Mouse (Mus musculus): Measurements from ENCODE around the gene Ptges. TPM values are rescaled to one million over a fixed set of nuclear protein-coding genes. Genes with fewer than 3 reads are reported as not detected.
A peak's percentile ranks its signal among the peaks of the same experiment; 100 is the strongest.

The Ptges gene
- polyA plus RNA-seq, 1 experiment = not detected

DNA sequence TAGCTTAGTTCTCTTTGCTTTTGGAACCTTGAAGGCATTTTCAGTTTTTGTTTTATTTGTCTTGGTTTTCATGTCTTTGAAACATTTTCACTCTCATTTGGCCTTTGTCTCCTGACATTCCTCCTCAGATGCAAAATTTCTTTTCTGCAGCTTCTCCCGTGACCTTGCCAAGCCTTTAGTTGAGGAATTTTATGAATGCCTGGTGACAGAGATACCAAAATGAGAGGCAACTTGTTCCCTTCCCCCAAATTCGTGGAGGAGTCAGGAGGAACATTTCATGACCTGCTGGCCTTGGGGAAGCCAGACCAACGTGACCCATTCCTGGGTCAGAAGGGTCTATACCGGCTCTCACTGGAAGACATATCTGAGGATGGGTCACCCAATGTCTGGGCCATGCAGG lies 23.0 kb downstream of the Ptges start:
- Histone ChIP-seq H3K27me3 (ENCODE audit: control insufficient read depth) (peaks cover 26% of the 10 kb centered on the region), H3K36me3 (ENCODE audit: control insufficient read depth) (no peaks in the 10 kb centered on the region), H3K4me1 (ENCODE audit: control insufficient read depth) (no peaks in the 10 kb centered on the region), H3K4me3 (replicated peaks) (no peak overlapping the region), H3K9me3 (ENCODE audit: control insufficient read depth, low read length) (no peaks in the 10 kb centered on the region)
- no peak for TF ChIP-seq GATA1 (IDR thresholded peaks at IDR 0.05; ENCODE audit: low read length)
- no peak for TF ChIP-seq TAL1 (IDR thresholded peaks at IDR 0.05; ENCODE audit: low read length)

DNA sequence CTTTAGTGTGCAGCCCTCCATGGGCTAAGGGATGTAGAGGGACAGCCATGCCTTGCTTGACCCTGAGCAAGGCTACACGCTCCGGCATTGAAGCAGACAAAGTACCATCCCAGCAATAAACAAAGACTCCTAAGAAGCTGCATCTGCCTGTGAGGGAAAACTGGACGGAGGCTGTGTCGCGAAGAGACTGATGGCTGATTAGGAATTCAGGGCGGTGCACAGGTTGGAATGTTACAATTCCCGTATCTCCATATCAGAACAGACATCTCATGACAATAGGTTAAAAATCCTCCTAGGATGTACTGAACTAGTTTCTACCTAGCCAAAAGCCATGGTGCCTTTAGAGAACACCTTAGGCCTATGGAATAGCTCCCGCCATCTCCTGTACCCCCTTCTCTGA lies 23.8 kb downstream of the Ptges start:
- Histone ChIP-seq H3K4me1 (ENCODE audit: control insufficient read depth) (no peaks in the 10 kb centered on the region), H3K27me3 (ENCODE audit: control insufficient read depth) (peaks cover 33% of the 10 kb centered on the region), H3K36me3 (ENCODE audit: control insufficient read depth) (no peaks in the 10 kb centered on the region), H3K9me3 (ENCODE audit: control insufficient read depth, low read length) (no peaks in the 10 kb centered on the region), H3K4me3 (replicated peaks) (no peak overlapping the region)
- TF ChIP-seq GATA1 (IDR thresholded peaks at IDR 0.05; ENCODE audit: low read length) = no peak

DNA sequence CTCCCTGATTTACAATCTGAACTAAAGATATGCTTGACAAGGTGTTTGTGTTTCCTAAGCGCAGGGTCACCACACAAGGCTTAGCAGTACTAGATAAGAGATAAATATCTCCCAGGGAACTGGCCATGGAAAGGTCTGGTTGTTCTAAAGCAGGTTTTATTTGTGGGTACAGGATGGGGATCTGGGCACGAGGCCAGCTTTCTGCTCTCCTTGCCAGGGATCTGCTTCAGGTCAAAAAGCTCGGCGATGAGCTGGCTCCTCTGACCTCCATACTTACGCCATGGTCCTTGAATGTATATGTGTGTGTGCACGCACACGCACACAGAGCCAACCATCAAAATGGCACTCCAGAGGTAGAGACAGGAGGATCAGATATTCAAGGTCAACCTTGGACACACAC lies 24.7 kb downstream of the Ptges start:
- no peaks in the 10 kb centered on the region for H3K4me1 ChIP-seq (ENCODE audit: control insufficient read depth)
- peaks cover 36% of the 10 kb centered on the region for H3K27me3 ChIP-seq (ENCODE audit: control insufficient read depth)
- no peaks in the 10 kb centered on the region for H3K9me3 ChIP-seq (ENCODE audit: control insufficient read depth, low read length)
- no peaks in the 10 kb centered on the region for H3K36me3 ChIP-seq (ENCODE audit: control insufficient read depth)
- H3K4me3 ChIP-seq (replicated peaks) = no peak overlapping the region
- TF ChIP-seq GATA1 (IDR thresholded peaks at IDR 0.05; ENCODE audit: low read length) (no peak), TAL1 (IDR thresholded peaks at IDR 0.05; ENCODE audit: low read length) (no peak)

DNA sequence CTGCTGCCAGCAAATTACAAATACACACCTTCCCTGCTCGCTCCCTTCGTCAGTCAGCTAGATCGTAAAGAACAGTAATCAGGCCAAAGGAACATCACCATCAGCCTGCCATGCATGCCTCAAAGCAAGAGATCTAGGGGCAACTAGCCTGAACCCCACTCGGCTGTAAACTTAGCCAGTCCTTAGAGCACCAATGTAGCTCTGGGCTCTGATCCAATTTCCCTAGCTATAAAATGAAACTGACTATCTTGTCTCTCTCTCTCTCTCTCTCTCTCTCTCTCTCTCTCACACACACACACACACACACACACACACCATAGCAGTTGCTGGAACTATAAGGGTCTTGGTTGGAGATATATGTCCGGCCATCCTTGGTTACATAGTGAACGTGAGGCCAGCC lies 25.4 kb downstream of the Ptges start:
- H3K36me3 ChIP-seq (ENCODE audit: control insufficient read depth) = no peaks in the 10 kb centered on the region
- peaks cover 36% of the 10 kb centered on the region for H3K27me3 ChIP-seq (ENCODE audit: control insufficient read depth)
- TF ChIP-seq GATA1 (IDR thresholded peaks at IDR 0.05; ENCODE audit: low read length) = no peak
- TF ChIP-seq TAL1 (IDR thresholded peaks at IDR 0.05; ENCODE audit: low read length) = no peak
- H3K4me3 ChIP-seq (replicated peaks) = no peak overlapping the region
- no peaks in the 10 kb centered on the region for H3K4me1 ChIP-seq (ENCODE audit: control insufficient read depth)
- no peaks in the 10 kb centered on the region for H3K9me3 ChIP-seq (ENCODE audit: control insufficient read depth, low read length)

DNA sequence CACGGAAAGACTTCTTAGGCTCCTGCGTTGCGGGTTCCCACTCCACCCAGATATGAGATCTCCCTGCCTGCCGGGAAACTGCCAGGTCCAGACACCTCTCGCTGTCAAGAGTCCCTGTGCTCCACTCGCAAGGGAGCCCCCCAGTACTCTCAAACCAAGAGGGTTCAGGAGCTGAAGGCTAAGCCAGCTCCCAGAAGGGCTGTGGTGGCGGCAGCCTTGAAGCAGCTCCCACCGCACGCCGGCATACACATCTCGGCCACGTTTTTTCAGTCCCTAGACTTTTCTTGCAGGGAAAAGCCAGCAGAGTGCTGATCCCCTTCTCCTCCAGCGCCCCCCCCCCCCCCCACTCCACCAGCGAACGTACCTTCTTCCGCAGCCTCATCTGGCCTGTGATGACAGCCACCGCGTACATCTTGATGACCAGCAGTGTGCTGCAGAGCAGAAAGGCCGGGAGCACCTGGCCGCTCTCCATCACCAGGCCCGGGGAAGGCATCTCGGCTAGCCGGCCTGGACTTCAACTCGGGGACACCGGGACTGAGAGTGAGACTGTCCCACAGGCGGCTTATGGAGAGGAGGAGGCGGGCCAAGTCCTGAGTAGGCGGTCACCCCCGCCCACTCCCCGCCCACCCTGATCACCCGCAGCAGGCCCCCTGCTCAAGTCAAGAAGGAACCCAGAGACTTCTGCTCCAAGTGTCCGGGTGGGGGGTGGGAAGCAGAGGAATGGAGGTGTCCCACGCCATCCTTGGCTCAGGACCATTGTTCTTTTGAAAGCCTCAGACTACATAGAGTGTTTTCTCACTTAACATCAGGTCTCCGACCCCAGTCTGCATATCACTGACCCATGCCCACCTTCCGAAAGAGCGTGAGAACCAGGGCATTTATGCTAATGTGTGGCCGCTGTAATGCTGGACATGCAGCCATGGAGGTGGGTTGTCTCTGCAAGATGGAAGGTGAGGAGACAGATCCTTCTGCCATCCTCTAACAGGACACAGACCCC lies 26.6 kb downstream of the Ptges start:
- Histone ChIP-seq H3K9me3 (ENCODE audit: control insufficient read depth, low read length) (no peaks in the 10 kb centered on the region), H3K4me1 (ENCODE audit: control insufficient read depth) (no peaks in the 10 kb centered on the region), H3K36me3 (ENCODE audit: control insufficient read depth) (no peaks in the 10 kb centered on the region), H3K27me3 (ENCODE audit: control insufficient read depth) (peaks cover 36% of the 10 kb centered on the region), H3K4me3 (replicated peaks) (no peak overlapping the region)
- no peak for TF ChIP-seq TAL1 (IDR thresholded peaks at IDR 0.05; ENCODE audit: low read length)
- no peak for TF ChIP-seq GATA1 (IDR thresholded peaks at IDR 0.05; ENCODE audit: low read length)

DNA sequence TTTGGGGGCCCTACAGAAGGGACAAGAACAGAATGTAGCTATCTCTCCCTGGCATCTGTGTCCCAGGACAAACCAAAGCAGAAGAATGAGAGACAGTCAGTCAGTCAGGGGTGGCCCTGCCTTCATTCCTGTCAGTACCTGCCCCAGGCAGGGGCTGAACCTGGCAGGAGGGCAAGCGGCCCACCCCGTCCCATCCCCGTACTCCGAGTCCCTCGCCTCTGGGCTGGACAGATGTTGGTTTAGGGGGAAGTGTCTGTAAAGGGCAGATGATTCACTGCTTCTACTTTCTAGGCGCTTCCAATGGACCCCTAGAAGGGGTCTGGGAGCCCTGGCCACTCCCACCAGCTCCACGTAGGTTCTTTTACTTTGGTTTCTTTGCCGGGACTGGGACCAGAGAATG lies 27.4 kb downstream of the Ptges start:
- Histone ChIP-seq H3K36me3 (ENCODE audit: control insufficient read depth) (no peaks in the 10 kb centered on the region), H3K27me3 (ENCODE audit: control insufficient read depth) (peaks cover 36% of the 10 kb centered on the region), H3K4me1 (ENCODE audit: control insufficient read depth) (no peaks in the 10 kb centered on the region), H3K4me3 (replicated peaks) (no peak overlapping the region), H3K9me3 (ENCODE audit: control insufficient read depth, low read length) (no peaks in the 10 kb centered on the region)
- TF ChIP-seq GATA1 (IDR thresholded peaks at IDR 0.05; ENCODE audit: low read length) (no peak), TAL1 (IDR thresholded peaks at IDR 0.05; ENCODE audit: low read length) (no peak)

DNA sequence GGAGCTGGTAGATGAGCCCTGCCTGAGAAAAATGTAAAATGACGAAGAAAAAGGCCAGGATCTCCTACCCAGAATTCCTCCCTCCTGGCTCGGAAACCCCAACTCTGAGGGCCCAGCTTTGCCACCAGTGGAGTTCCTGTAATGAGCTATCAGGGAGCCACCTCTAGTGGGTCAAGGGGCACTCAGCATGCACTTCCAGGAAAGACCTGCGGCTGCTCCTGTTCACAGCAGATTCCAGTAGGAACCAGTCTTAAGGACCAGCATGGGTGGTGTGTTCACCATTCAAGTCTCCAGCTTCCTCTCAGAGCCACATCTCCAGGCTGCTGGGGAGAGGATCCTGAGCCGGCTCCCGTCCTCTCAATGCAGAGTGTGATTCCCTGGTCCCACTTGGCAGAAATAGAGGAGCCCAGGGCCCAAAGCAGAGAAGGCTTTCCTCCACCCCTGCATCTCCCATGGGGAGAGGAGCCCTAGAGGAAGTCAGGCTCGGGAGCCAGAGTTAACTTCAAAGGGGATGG lies 28.0 kb downstream of the Ptges start:
- Histone ChIP-seq H3K9me3 (ENCODE audit: control insufficient read depth, low read length) (no peaks in the 10 kb centered on the region), H3K36me3 (ENCODE audit: control insufficient read depth) (no peaks in the 10 kb centered on the region)
- no peak for TF ChIP-seq TAL1 (IDR thresholded peaks at IDR 0.05; ENCODE audit: low read length)
- TF ChIP-seq GATA1 (IDR thresholded peaks at IDR 0.05; ENCODE audit: low read length) = no peak

DNA sequence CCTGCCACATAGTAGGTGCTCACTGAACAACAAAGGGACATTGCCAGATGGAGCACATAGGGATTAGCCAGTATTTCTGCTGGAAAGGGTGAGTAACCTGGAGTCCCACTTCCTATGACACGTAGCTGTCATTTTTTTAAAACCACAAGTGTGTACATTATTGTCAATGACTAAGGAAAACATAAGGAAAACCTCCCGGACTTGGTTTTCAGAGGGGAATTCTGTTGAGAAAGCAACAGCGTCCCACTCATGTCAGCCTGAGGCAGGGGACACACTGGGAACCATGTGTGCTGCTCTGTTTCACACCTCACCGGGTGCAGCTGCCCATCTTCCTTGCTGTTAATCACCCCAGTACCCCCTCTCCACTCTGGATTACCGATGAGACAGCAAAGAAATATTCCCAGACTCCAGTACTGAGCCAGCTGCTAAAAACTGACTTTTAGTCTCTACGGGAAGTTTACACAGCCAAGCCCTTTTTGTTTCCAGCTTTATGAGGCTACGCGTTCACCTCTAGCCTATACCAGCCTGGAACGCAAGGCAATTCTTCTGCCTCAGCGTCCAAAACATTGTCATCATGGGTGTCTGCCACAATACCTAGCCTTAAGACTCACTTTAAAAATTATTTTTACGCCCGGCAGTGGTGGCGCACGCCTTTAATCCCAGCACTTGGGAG lies 30.1 kb downstream of the Ptges start:
- no peak for TF ChIP-seq TAL1 (IDR thresholded peaks at IDR 0.05; ENCODE audit: low read length)
- TF ChIP-seq GATA1 (IDR thresholded peaks at IDR 0.05; ENCODE audit: low read length) = no peak

More for the DNA sequence above, 28.0 kb downstream of the Ptges start:
- Histone ChIP-seq H3K4me1 (ENCODE audit: control insufficient read depth) (no peaks in the 10 kb centered on the region), H3K4me3 (replicated peaks) (no peak overlapping the region), H3K27me3 (ENCODE audit: control insufficient read depth) (peaks cover 36% of the 10 kb centered on the region)

DNA sequence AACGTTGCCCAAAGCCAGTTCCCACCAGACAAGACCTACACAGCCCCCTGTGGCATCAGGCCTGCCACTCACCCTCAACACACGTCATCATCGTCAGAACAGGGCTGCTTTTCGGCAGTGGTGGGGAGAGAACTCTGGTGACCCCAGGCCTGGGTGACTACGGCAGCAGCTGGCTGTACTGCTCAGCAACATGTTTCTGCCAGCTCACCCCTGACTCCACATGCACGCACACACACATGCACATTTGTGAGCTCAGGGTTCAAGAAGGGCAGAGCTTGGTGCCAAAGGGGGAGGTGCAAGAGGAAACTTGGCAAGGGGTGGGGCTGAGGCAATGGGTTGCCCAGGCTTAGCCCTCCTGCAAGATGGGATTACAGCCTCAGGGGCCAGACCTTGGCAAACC lies 32.4 kb downstream of the Ptges start:
- 0 out of 2 replicates have a peak, but pooled peaks have one; percentile 24 for TF ChIP-seq GATA1 (IDR thresholded peaks at IDR 0.05; ENCODE audit: low read length)
- no peak for TF ChIP-seq TAL1 (IDR thresholded peaks at IDR 0.05; ENCODE audit: low read length)
- H3K4me3 ChIP-seq (replicated peaks) = no peak overlapping the region
- H3K9me3 ChIP-seq (ENCODE audit: control insufficient read depth, low read length) = no peaks in the 10 kb centered on the region
- no peaks in the 10 kb centered on the region for H3K36me3 ChIP-seq (ENCODE audit: control insufficient read depth)
- H3K27me3 ChIP-seq (ENCODE audit: control insufficient read depth) = peaks cover 17% of the 10 kb centered on the region
- no peaks in the 10 kb centered on the region for H3K4me1 ChIP-seq (ENCODE audit: control insufficient read depth)

More for the DNA sequence above, 30.1 kb downstream of the Ptges start:
- Histone ChIP-seq H3K4me3 (replicated peaks) (no peak overlapping the region), H3K27me3 (ENCODE audit: control insufficient read depth) (peaks cover 36% of the 10 kb centered on the region), H3K4me1 (ENCODE audit: control insufficient read depth) (no peaks in the 10 kb centered on the region), H3K9me3 (ENCODE audit: control insufficient read depth, low read length) (no peaks in the 10 kb centered on the region), H3K36me3 (ENCODE audit: control insufficient read depth) (no peaks in the 10 kb centered on the region)

All from erythroblast, embryonic 14.5 days (primary cell).